Mouse (Mus musculus) spleen, adult 12 weeks (tissue): ENCODE data around the gene Necap2.

Experiments used
- DNase-seq: peaks from one replicate; pipeline ENCODE4 v3.0.0; 2022; ENCODE audit warnings: low spot score

The Necap2 gene

DNA sequence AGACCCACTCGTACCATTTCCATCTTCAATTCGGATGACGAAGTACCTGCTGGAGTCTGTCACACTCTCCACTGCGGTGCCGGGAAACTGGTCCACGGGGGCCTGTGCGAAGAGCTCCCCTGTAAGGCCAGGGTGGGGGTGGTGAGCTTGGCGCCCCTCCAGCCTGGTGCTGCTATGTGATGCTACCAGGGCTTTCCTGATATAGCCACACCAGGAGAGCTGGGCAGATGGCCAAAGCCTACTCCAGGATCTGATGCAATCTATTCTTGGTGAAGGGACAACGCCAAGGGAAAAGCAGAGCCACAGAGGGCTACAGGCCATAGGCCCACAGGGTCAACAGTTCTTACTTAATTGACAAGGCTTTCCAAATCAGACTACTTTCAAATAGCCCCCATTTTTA lies 4.5 kb downstream of the Necap2 start:
- no peak for DNase-seq

DNA sequence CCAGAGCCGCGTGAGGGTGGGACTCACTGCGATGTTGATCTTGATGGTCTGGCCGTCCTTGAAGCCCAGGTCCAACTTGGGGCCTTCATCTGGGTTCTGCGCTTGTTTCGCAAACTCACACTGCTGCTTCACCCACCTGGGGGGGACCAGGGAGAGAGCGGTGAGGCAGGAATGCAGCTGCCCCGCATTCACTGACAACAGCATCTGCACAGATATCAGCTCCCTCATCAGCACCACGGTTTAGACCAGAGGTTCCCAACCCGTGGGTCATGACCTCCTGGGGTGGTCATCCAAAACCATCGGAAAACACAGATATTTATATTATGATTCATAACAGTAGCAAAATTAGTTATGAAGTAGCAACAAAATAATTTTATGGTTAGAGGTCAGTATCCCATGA lies 5.7 kb downstream of the Necap2 start:
- DNase-seq = no peak

DNA sequence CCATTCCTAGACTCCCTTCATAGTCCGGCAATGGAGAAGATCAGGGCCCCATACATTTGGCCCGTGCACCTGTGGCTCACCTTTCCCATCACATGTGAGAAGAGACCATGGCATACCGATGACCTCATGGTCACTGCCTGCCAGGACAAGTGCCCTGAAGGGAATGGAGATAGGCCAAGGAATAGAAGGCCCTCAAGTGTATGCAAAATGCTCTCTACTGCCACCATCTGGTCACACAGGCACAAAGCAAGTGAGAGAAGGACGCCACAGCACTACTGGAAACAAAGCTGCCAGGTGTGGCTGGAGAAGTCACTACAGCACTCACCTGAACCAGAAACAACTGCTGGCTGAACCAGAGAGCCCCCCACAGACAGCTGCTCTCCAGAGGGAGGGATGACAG lies 8.4 kb downstream of the Necap2 start:
- DNase-seq = no peak

DNA sequence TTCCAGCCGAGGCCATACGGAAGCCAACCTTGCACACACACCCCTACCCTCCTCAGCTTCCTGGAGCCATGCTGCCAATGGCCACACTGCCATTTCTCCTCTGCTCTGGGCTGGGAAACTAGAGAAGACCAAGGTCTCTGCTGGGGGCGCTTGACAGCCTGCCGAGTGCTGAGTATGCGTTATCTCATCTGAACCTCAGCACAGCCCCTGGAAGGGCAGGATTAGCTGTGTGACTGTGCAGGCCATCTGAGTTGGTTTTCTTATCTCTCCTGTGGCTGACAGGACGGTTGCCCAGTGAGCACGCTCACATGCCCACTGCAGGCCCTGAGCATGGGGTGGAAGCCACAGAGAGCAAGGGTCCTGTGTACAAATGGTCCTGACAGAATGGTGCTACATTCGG lies 9.5 kb downstream of the Necap2 start:
- no peak for DNase-seq

DNA sequence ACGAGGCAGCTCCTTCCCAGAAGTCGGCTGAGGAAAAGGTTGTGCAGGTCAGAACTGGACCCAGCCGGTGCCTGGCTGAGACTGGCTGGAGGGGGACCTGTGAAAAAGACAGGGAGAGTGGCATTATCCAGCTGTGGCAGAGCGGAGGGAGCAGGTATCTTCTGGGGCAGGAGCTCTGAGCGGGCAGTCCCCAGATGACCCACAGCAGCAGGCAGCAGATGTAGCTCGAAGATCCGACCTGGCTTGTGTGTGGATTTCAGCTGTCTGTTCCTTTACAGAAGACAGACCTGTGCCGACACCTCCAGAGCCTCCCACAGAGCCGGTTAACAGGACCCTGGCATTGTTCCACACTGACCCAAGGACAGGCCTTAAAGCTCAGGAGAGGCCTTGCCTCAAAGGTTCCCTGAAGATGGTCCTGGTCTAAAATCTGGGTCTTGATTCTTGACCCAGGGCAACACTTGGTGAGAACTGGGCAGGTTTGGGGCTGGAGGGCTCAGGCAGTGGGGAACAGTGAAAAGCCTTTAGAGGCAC lies 10.6 kb downstream of the Necap2 start:
- no peak for DNase-seq

DNA sequence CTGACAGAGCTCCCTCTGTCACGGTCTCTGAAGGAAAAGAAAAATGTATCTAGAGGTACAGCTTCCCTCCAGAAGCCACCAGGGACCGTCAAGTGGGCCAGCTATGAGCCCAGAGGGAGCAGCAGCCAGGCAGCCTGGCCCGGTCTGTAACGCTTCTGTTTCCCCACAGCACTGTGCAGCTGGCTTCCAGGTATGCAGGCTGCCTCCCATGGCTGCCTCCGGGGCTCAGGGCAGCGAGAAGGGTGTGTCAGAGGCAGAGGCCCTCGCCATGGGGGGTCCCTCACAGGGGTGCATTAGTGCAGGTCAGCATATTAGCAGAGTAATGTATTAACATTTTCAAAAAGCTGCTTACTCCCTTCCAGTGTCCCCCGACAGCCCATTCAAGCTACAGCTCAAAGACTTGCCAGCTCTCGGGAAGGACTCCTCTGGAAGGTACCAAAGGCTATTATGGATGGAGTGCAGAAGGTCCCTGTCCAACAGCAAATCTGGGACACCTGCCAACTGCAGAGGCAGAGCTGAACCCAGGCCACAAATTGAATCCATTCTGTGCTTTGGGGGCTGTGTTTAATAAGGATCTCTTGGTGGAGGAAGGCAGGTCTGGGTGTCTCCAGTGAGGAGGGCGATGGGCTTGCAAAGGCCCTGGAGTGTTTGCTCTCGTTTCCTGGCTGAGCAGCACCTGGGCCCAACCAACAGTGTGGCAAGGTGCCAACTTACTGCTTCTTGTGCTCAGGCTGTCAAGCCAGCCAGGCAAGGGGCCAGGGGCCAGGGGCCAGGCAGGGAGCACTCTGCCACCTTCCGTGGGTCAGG lies 11.2 kb downstream of the Necap2 start:
- no peak for DNase-seq

DNA sequence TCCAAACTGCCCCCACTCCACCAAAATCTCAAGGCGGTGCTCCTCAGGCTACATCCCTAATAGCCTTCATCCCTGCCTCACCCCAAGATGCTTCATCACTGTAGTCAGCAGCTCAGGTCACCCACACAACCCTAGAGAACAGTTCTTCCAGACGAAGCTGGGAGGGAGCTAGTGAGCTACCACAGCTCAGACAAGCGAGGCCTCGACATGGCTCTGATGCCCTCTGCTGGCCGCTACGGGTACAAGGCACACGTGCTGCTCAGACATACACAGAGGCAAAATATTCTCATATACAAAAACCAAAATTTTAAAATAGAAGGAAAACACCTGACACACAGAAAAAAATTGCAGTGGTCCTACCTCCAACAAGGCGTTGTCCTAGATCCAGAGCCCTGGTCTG lies 13.0 kb downstream of the Necap2 start:
- DNase-seq = no peak

DNA sequence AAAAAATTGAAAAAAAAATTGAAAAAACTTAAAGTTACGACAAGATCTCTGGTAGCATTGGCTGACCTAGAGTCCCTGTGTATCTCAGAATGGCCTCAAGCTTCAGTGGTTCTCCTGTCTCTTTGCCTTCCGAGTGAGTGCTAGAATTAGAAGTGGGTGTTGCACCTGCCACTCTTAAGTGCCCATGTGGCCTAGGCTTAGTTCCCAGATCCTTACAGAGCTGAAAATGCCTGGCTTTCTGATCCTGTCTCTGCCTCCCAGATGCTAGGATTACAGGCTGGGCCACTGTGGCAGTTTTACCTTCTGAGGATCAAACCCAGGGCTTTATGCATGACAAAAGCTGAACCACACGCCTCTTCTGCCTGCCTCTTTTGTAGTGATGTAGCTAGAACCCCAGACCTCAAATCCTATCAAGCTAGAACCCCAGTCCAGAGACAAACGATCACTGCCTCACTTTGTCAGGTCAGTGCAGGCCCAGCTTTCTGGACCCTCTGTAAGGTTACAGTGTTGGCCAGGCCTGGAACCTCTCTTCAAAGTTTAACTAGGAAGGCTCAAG lies 14.0 kb downstream of the Necap2 start:
- DNase-seq = no peak

DNA sequence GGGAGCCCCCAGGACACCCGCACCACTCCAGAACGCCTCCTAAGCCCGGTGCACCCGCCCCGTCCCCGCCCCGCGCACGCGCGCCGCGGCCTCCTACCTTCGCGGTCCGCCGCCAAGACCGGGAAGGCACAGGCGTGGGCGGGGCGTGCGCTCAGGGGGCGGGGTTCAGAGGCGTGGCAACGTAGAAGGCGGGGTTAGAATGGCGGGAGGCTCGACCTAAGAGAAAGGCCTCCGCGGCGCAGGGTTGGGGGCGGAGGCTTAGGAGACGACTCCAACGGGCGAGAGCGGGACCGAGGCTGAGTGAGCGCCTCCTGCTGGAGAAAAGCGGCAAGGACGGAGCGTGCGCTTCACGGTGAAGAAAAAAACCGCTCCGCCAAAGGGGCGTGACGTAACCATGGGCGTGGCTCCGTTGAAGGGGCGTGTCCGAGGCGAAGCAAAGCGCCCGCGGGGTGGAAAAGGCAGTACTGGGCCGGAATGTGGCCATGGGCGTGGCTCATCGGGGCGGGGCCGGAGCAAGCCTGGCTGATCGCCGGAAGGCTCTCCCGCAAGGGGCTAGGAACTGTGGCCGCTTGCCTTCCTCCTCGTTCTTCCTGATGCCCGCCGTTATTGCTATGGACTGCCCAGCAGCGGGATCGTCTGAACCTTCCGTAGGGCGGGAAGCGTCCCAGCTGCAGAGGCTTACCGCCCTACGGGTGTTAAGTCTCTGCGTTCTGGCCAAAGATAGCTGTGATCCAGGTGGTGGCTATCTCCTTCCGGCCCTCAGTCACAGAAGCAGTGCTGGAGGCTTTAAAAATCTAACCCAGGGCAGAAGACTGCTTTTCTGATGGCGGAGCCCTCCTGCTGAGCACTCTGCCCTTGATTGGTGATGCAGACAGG lies 17.5 kb downstream of the Necap2 start, which contains the start of gene Crocc:
Crocc (minus strand) TSS at position 125 of the 876 bp plus-strand sequence.
- DNase-seq = peak; percentile 94

DNA sequence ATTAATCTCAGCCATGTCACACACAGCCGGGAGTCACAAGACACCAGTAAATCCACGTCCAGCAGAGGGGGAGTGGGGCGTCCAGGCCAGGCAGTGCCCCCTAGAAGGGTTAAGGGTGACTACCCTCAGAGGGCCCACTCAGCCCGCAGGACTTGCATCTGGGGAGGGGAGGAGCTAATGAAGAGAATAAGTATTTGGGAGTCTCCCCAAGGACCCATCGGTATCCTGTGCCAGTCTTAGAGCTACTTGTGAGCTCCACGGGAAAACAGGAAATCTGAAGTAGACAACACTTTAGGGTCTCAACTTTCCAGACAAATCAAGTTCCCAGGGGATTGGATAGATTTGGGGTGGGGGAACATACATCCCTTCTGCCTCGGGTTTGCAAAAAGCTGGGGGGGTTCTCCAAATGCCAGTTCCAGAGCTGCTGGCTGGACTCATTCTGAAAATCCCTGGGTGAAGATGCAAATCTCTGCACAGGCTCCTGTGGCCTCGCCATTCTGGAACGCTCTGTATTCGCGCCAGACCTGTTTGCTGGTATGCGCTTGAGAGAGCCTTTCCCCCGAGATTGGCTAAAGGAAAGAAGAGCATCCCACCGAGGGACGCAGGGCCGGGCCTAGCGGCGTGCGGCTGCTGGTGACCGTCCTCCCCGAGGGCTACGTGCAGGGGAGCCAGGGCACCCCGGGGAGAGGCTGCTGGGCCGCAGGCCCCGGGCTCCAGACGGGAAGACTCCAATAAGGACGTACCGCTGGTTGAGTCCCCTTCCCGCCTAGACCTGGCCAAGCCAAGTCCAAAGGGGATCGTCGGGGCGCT lies 18.3 kb downstream of the Necap2 start:
- DNase-seq = no peak

DNA sequence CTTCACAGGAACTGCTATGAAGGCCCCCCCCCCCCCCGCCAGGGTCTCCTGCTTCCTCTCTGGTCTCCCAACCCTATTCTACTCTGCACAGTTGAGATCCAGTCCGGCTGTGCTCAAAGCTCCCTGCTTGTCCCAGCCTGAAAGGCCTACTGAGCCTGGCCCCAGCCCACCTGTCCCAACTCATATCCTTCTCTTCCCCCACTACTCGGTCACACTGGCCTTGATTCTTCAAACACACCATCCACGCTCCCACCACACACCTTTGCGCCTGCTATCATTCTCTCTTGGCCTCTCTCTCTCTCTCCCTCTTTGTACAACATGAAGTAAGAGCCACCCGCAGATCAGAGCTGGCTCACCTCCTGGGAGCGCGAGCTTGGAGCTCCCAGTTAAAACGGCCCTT lies 19.3 kb downstream of the Necap2 start:
- DNase-seq = no peak

DNA sequence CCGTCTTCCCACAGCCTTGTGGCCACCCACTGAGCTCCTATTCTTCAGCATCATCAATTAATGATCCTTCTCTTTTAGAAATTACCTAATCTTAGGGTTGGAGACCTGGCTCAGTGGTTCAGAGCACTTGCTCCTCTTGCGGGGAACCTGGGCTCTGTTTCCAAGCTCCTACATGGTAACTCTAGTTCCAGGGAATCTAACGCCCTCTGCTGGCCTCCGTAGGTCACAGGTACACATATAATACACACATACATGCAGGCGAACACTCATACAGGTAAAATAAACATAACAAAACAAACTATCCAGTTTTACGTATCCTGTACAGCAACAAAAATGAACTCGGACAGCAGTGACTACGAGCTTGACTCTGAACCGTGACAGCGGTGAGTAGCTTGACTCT lies 21.2 kb downstream of the Necap2 start:
- no peak for DNase-seq

DNA sequence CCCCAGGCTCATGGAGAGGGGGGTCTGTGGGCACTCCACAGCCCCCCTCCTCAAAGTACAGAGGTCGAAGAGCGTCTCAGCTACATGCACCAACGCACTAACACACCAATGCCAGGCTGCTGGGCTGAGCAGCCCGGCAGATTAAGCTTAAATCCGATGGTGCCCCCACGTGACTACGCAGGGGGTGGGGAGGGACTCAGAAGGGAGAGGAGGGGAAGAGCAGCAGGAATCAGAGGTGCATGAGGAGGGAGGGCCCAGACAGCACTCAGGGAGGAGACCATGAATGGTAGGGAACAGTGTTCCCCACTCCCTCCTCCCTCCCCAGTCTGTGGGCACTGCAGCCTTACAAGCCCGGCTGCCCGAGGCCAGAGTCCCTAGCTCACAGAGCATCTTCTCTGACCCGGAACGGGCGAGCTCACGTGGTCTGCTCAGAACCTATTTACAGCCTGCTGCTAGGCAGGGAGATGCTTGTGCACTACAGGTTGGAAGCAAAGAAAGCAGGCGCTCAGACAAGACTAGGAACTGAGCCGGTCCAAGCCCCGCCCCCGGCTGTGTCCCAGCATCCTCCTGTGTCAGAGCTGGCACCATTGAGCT lies 24.5 kb downstream of the Necap2 start:
- DNase-seq = no peak

DNA sequence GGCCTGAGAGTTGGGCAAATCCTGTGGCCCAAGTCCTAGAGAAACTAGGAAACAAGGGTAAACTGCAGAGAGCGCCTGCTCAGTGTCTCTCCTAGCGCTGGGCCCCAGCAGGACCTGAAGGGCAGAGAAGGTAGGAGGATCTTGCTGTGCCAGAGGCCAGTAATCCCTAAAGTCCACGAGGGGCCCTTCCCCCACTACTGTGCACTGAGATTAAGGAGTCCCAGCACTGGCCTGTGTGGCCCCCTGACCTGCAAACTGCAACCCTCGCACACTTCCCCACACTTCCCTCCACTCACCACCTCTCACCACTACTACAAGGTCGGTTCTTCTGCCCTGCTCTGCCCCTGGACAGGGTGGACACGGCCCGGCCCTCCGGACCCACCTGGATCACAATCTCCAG lies 25.0 kb downstream of the Necap2 start:
- DNase-seq = no peak

DNA sequence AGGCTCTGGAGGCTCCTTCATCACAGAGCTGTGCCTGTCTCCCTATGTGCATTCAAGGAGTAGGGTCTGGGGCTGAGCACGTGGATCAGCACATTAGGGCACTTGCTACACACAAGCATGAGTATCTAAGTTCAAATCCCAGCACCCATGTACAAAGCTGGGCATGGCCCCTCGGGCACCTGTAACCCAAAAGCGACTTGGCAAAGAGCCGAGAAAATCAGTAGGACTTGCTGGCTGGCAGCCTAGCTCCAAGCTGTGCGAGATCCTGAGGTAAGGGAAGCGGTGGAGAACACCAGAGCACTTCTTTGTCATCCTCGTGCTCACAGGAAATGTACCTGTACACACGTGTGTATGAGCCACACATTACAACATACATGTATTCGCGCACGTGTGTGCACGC lies 25.7 kb downstream of the Necap2 start:
- DNase-seq = no peak

DNA sequence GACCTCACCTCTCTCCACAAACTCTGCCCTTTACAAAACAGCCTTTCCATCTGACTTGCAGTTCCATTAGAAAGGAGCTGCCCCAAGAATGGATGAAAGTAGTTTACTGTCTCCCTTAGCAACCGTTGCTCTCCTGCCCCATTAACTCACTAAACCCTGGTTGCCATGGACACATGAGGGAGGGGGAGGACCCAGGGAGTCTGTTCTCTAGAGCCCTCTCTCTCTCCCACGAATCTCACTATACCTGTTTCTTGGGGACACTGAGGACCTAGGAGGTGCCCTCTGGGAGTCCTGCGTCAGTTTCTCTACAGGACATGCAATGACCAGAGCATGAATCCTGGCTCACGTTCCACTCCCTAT lies 28.7 kb downstream of the Necap2 start:
- no peak for DNase-seq

DNA sequence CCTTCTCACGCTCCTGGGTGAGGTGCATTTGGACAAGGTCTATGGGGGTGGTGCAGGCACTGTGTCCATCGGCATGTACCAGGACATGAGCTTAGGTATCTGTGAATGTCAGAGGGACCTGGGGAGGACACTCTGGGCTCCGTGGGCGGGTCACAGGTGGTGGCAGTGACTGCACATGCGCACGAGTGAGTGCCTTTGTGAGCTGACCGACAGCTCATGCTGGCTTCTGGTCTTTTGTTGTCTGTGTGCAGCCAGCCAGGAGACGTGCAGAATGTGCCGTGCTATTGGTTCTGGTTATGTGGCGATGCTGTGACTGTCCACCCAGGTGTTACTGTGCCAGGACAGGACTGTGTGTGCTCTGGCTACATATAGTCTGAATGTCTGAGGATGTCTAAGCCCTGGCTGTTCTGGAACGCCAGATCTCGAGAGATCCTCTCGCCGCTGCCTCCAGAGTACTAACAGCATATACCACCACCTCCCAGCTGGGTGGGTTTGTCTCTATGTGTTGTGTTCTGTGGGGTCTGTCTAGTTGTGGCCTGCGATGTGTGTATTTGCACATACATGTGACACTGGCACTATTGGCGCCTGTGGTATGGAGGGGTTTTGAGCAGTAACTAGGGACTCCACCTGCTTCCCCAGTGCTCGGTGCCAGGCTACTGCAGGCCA lies 29.2 kb downstream of the Necap2 start:
- no peak for DNase-seq

DNA sequence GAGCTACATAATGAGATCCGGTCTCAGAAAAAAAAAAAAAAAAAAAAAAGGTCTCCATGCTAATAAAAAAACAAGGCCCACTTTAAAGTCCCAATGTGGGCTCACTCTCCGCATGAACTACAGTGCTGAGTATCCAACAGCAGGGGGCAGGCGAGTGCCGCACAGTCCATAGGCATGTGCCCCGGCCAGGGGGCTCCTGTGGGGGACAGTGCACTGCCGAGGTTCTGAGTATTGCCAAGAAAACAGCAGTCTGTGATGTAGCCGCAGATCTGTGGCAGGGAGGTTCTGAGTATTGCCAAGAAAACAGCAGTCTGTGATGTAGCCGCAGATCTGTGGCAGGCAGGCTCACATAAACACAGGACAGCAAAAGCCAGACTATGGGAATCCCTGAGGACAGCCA lies 33.3 kb downstream of the Necap2 start:
- DNase-seq = no peak

DNA sequence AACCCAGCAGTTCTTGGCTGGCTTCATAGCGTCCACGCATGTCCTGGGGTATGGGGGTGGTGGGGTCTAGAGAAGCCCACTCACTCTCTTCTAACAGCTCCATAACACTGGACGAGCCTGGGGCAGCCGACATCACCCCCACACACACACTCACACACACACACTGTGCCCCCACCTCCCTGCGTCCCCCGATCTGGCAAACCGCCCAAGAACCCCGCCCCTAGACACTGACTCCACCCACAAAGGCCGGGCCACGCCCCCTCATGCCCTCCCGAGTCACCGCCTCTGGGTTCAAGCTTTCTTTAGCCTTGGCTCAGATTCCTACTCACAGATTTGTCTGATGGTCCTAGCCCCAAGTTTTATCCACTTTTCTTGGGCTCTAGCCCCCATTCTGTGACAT lies 37.0 kb downstream of the Necap2 start:
- no peak for DNase-seq

DNA sequence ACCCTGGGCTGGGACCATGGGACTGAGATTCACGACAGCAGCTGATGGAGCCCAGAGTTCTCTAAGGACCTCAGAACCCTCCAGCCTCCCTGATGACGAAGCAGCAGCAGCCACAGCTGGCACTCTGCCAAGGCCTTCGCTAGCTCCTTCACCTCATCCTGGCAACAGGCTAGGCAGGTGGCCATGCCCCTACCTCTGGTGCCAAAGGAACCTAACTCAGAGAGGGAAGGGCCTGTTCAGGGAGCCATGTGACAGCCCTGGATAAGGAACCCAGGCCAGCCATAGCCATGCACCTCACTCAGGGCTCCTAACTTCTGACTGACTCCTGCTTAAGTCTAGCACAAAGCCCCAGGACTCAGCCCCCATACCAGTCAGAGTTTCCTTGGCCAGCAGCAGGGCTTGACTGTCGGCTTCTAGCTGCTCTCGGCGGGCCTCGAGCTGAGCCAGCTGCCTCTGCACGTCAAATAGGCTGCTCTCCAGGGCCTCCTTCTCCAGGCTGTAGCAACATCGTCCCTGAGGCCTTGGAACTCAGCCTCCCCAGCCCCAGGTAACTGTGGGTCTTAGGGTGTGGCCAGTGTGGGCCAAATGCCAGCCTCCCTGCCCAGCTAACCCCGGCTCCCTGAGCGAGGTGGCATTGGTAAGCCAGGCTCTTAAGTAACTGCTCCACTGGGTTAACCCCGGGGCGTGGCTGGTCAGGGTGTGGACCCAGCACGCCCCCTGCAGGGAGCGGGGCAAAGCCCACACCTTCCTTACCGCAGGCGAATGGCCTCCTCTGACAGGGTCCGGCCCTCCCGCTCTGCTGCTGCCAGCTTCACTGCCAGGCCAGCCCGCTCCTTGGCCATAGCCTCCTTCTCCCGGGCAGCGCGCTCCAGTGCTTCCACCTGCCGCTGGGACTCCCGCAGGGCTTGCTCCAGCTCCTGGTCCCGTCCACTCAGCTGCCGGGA lies 44.3 kb downstream of the Necap2 start:
- DNase-seq = no peak
